Mouse (Mus musculus): ENCODE data around the gene March9.

DNA sequence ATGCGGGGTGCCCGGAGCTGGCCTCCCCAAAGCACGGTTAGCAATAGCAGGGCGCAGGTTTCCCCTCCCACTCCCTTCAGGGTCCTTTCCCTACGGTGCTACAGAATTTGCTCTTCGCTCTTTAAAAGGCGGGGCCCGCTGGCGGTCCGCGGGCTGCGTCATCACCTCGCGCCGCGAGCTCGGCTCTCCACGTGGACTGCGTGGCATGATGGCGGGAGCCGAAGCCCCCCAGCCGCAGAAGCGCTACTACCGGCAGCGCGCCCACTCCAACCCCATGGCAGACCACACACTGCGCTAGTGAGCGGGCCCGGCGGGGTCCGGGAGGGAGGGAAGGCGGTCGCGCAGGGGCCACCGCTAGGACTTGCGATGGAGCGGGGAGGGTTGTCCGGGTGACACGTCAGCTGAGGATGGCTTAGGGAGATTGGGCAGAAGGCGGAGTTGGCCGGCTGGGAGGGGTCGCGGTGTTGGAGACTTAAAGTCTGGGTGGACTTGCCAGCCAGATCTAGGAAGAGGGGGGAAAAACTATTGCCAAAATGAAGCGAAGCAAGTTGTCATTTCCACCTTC is 18.1 kb downstream of the March9 start:
- no peak for TF ChIP-seq ZC3H11A (IDR thresholded peaks at IDR 0.05; ENCODE audit: borderline replicate concordance, low read depth, low read length)
- TF ChIP-seq ZNF384 (IDR thresholded peaks at IDR 0.05; ENCODE audit: low read depth, low read length): no peak

Data from ES-E14 (cell line).